Mouse (Mus musculus): Measurements from ENCODE around the gene Mrpl54. TPM values are rescaled to one million over a fixed set of nuclear protein-coding genes. Genes with fewer than 3 reads are reported as not detected.

The Mrpl54 gene
- total RNA-seq, 2 experiments from 2014 or later: 157 to 158 TPM

DNA sequence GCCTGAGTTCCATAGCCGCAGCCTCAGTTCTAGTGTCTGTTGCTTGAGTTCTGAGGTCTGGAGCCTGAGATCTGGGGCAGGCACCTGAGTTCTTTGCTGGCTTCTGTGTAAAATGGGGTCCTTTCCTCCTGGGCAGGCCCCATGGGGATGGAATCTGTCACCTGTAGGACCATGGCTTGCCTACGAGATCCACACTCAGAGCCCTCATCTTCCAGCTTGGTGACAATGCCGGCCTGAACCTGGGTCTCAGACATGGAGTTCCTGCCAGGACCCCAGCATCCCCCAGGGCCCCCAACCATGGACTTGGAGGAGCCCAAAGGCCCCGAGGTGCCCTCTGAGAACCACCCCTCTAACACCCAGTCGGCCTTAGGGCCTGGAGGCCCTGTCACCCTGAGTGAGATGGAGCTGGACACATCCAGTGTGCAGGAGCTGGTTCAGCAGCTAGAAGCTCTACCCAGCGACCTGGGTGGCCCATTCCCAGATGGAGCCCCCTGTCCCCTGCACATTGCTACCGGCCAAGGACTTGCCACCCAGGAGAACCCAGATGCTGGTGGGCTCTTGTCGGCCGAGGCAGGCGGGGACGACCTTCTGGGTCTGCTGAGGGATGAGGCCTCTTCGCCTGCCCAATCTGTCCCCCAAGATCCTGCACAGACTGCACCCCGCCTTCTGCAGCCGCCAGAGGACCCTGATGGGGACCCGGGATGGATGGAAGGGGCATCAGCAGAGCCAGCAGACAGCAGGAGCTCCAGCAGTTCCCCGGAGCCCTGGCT is 2.1 kb upstream of the Mrpl54 start:
- no peak for ATAC-seq (replicated peaks; ENCODE audit: low FRiP score, low TSS enrichment, poor library complexity, severe bottlenecking)

GRCm38 (mm10) chr10:81268056-81268455 is 1.3 kb upstream of the Mrpl54 start:
- peak; percentile 51; the same call in 1 of the 2 replicates for ATAC-seq (replicated peaks; ENCODE audit: low FRiP score, low TSS enrichment, poor library complexity, severe bottlenecking)

DNA sequence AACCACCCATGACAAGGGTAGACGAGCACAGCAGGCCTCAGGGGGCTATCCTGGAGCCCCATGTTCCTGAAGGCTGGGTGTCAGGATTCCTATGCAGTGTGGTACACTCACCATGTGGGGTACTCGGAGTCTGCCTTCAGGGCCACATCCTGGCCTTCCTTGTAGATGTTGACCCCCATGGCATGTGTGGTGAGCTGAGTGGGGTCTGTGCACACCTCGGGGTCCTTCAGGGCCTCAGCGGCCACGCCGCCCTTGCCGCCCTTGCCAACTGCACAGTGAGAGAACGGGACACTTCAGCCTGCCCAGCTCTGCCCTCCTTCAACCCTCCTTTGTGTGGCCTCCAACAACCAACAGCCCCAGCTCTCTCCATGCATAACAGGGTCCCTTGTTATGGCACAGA is 1.2 kb downstream of the Mrpl54 start:
- ATAC-seq (replicated peaks; ENCODE audit: low FRiP score, low TSS enrichment, poor library complexity, severe bottlenecking): no peak

GRCm38 (mm10) chr10:81261025-81261424 is 5.7 kb downstream of the Mrpl54 start:
- ATAC-seq (replicated peaks; ENCODE audit: low FRiP score, low TSS enrichment, poor library complexity, severe bottlenecking): no peak

- ATAC-seq (replicated peaks; ENCODE audit: low FRiP score, low TSS enrichment, poor library complexity, severe bottlenecking): no peak
Observed at GRCm38 (mm10) chr10:81259225-81259884, 7.4 kb downstream of the Mrpl54 start.

DNA sequence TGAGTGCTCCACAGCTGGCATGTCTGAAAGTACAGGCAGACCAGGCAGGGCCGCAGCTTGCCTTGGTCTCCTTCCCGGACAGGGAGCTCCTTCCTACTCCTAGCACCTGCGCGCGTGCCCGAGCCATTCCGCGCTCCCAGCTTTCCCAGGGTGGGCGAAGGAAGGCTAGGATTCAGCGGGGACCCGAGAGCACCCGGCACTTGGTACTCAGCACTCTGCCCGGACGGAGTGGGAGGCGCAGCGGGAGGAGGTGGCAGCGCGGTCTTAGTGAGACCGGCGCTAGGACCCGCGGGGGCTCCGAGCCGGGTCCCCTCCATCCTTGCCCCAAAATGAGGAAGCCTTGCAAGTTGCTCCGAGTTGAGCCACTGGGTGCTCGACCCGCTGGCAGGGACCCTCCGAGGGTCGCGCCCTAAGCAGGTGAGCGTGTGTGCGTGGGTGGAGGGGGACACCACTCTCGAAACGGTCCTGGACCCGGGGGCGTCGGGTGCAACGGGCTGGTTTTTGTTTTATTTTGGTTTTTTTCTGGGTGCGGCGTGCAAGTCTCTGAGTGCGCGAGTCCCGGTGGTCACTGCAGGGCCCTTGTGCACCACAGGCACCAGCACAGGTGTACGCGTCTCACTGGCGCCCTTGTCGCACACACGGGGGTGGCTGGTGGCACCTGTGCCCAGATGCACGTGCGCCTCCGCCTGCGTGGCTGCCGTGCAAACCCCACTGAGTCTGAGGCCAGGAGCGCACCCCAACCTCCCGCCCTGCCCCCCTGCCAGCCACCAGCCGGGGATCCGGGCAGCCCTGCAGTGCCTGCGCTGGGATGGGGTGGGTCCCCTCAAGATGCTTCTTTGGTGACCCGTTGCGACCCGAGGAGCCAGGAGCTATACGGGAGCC is 9.3 kb downstream of the Mrpl54 start:
- ATAC-seq (replicated peaks; ENCODE audit: low FRiP score, low TSS enrichment, poor library complexity, severe bottlenecking): no peak

- no peak for ATAC-seq (replicated peaks; ENCODE audit: low FRiP score, low TSS enrichment, poor library complexity, severe bottlenecking)
Observed at GRCm38 (mm10) chr10:81254886-81255285, 11.8 kb downstream of the Mrpl54 start.

GRCm38 (mm10) chr10:81252424-81253419 is 14.0 kb downstream of the Mrpl54 start, which contains the start of gene Matk:
TSS of gene Matk (plus strand) at chr10:81252935.
- ATAC-seq (replicated peaks; ENCODE audit: low FRiP score, low TSS enrichment, poor library complexity, severe bottlenecking): no peak

GRCm38 (mm10) chr10:81249442-81249841 is 17.3 kb downstream of the Mrpl54 start:
- no peak for ATAC-seq (replicated peaks; ENCODE audit: low FRiP score, low TSS enrichment, poor library complexity, severe bottlenecking)

- ATAC-seq (replicated peaks; ENCODE audit: low FRiP score, low TSS enrichment, poor library complexity, severe bottlenecking): no peak
Observed at GRCm38 (mm10) chr10:81247804-81248203, 18.9 kb downstream of the Mrpl54 start.

DNA sequence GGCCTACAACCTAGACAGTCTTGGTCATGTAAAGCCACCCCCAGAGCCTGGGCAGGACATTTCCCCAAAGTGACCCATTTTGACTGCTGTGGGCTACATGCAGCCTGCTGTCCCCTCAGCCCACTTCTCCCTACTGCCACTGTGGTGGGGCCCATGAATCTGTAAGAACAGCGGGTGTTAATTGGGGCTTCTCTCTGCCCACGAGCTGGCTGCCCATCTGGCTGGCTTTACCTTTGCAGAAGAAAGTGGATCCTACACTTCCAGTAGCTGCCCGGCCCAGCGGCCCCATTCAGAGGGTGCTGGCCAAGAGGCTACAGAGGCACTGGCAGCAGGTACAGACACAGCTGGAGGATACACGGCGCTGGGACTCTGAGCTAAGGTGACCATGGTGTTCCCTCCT is 21.6 kb downstream of the Mrpl54 start:
- no peak for ATAC-seq (replicated peaks; ENCODE audit: low FRiP score, low TSS enrichment, poor library complexity, severe bottlenecking)

DNA sequence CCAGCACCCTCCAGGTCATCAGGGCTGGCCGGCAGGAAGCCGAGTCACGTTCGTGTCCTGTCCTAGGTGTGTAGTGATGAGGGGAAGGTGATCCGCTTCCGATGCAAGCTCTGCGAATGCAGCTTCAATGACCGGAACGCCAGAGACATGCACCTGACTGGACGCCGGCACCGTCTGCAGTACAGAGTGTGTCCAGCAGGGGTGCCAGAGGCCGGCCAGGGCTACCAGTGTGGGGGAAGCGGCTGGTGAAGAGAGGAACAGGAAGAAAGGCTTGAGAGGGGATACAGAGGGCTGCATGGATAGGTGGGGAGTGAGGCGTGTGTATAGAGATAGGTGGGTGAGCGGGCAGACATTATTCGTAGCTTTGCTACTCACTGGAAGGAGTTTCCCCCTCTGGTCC is 22.1 kb downstream of the Mrpl54 start:
- ATAC-seq (replicated peaks; ENCODE audit: low FRiP score, low TSS enrichment, poor library complexity, severe bottlenecking): peak; percentile 78

GRCm38 (mm10) chr10:81244146-81244545 is 22.6 kb downstream of the Mrpl54 start:
- no peak for ATAC-seq (replicated peaks; ENCODE audit: low FRiP score, low TSS enrichment, poor library complexity, severe bottlenecking)

DNA sequence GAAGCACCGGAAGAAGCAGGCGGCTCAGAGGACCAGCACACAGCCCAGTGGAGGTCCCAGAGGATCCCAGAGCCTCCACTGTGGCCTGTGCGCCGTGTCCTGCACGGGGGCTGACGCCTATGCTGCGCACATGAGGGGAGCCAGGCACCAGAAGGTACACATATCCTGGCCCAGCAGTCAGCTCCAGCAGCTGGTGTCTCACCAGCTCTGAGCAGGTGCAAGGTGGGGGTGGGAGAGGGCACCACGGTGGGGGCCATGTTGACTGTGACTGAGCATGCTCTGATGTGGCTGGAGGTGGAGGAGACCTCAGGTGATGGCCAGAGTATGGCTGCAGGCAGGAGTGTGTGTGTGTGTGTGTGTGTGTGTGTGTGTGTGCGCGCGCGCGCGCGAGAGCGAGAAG is 24.7 kb downstream of the Mrpl54 start:
- no peak for ATAC-seq (replicated peaks; ENCODE audit: low FRiP score, low TSS enrichment, poor library complexity, severe bottlenecking)

DNA sequence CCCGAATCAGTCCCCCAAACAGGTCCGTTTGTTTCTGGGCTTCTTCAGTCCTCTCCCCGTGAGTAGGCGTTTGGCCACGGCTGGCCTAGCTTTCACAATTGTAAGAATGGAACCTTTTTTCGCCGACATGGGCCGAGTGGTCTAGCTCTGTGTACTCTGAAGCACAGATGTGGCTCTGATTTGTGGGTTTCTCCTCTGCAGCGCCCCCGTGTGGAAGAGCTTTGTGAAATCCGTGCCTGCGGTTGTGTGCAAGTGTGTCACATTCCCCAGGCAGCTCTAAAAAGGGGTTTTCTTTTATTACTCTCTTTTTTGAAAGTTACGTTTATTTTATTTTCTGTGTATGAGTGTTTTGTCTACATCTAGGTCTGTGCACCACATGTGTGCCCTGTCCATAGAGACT is 25.9 kb downstream of the Mrpl54 start:
- ATAC-seq (replicated peaks; ENCODE audit: low FRiP score, low TSS enrichment, poor library complexity, severe bottlenecking): no peak

DNA sequence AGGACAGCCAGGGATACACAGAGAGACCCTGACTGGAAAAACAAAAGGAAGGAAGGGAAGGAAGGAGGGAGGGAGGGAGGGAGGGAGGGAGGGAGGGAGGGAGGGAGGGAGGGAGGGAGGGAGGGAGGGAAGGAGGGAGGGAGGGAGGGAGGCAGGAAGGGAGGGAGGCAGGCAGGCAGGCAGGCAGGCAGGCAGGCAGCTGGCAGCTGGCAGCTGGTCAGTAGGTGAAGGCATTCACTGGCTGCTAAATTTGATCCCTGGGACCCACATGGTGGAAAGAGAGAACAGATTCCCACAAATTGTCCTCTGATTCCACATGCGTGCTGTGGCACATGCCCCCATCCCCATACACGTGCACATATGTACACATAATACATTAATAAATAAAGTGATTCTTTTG is 28.1 kb downstream of the Mrpl54 start:
- ATAC-seq (replicated peaks; ENCODE audit: low FRiP score, low TSS enrichment, poor library complexity, severe bottlenecking): no peak

DNA sequence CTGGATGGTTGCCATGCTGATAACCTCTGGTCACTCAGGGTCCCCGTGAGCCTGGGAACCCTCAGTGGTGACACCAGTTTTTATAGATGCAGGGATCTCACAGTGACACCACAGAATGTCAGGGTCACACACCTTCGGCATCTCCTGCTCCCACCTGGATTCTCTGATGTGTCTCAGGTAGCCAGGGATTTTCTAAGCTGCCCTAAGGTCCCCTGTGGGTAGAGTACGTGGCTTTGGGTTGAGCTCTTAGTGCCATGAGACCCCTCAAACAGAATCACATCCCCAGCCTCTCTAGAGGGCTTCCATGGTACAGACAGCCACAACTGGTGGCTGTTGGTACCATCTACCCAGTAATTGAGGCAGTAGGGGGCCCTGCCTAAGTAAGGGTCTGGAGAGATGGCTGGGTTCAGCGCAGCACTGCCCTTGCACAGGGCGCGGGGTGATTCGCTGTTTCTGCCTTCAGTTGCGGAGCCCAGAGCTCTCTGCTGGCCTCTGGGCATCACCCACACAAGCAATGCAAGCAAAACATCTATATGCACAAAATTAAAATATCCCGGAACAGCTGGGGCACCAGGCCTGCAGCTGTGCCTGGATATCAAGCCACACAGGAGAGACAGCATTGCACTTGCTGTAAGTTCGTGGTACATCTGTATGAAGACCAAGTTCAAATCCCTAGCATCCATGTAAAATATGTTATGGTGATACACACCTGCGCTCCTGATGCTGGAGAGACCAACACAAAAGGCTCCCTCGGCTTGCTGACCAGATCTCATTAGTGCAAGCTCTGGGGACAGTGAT is 30.1 kb downstream of the Mrpl54 start:
- ATAC-seq (replicated peaks; ENCODE audit: low FRiP score, low TSS enrichment, poor library complexity, severe bottlenecking): no peak

DNA sequence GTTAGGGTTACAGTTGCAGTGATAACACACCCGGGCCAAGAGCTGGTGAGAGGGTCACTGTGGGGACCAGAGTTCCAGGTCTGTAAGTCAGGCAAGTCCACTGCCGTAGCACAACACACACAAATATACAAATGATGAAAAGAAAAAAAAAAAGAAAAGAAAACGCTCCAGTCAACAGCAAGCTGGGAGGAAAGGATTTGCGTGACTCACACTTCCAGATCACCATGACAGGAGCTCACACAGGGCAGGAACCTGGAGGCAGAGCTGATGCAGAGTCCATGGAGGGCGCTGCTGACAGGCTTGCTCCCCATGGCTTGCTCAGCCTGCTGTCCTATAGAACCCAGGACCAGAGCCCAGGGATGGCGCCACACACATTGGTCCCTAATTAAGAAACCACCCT is 32.5 kb downstream of the Mrpl54 start:
- no peak for ATAC-seq (replicated peaks; ENCODE audit: low FRiP score, low TSS enrichment, poor library complexity, severe bottlenecking)
